Mouse (Mus musculus) ovary, postnatal 10 days (tissue): ENCODE results near the gene Cbx4.
"Not testable (repeated sequence)": the region's sequence is repeated elsewhere in the genome, so short reads cannot be mapped to it uniquely, and the experiment has no call there.

Experiments
- DNase-seq: peaks from one replicate; pipeline ENCODE4 v3.0.0; 2022; ENCODE audit warnings: low spot score

Gene Cbx4

DNA sequence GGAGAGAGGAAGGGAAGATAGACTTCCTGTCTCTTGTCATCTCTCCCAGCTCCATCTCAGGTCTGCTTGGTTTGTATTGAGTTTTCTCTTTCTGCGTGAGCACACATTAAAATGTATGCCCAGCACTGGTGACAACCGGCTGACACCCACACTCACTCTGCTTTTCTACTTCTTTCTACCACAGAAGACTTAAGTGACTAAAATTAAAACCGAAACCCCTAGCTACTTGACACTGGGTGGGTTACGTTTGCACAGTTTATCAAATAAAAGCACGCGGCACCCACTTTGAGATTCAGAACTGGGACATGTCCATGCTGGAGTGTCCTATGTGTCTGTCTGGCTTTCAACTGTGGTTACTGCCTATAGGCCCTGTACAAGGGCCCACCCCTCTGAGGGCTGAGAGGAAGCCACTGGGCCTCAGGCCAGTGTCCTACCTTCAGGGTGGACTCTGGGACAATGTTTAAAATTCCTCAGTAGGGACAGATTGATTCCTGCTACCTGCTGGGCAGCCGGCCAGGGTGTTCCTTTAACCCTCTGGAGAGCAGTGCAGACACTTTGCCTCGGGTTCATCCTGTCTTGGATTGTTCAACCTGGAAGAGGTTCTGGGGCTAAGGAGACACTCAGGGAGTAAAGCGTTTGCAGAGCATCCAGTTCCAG is 23.5 kb upstream of the Cbx4 start:
- no peak for DNase-seq

DNA sequence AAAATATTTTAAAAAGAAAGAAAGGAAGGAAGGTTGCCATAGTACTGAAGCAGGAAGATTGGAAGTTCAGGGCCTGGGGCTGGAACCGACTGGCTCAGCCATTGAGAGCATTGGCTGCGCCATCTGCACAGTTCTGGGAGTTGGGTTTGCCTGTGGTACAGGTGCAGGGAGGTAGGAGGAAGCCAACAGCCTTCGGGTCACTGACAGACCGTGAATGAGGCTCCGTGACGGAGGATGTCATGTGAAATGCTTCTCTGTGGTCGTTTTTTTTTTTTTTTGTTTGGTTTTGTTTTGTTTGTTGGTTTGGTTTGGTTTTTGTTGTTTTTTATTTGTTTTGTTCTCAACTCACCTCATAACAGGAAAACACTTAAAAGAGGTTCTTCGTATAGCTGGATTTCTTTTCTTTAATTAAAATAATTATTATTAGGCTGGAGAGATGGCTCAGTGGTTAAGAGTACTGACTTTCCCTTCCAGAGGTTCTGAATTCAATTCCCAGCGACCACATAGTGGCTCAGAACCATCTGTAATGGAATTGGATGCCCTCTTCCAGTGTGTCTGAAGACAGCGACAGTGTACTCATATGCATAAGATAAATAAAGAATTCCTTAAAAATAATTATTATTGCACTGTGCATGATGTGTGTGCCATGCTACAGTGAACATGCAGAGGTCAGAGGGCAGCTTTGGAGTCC is 22.7 kb upstream of the Cbx4 start:
- DNase-seq, result no peak

DNA sequence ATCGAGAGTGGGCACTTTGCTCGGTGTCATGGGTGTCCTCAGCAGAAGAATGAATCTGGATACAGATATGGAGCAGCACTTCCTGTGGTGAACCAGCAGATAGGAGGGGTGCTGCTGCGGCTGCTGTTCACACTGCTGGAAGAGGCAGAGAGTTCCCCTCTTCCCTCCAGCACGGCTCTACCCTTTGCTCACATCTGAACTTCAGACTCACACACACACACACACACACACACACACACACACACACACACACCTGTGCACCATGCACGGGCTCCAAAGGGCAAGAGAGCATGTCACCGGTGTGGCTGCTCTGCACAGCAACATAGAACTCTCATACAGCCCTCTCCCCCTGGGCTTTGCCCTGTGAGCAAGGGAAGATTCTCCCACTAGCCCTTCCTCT is 20.3 kb upstream of the Cbx4 start:
- DNase-seq, result no peak

DNA sequence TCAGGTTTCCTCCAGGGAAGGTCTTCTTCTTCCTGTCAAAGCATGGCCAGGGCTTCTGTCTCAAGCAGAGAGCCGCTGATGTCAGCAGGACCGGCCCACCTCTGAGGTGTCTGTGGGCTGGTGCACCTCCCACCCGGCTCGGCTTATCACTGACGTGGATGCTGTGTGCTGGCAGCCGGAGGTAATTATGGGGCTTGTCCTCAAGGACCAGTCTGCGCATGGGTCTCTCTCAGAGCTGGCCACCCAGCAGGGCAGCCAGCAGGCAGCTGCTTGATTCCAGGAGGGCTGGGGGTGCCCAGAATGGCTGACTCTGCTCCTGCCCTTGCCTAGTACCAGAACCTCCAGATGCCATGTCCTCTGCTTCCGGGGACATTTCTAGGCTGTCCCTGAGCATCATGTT is 19.7 kb upstream of the Cbx4 start:
- no peak for DNase-seq

DNA sequence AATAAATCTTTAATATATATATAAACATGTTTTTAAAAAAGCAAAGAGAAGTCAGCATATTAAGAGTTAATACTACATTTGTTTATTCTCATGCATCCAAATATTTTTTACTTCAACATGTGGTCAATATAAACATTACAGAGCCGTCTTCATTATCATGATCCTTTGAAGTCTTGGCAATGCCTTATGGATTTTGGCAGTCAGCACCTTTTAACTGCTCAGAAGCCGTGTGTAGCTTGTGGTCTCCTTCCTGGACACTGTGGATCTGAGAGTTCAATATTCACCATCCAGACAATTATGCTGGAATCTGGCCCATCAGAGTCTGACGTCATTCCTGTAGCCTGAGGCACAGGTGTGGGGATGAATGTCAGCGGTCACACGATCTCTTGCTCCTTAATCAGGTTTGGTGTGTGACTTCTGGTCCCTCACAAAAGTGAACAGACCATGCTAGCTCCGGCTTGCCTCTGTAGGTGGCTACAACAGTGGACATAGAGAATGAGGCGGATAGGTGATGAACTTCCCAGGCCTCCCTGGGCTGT is 19.1 kb upstream of the Cbx4 start:
- DNase-seq, result no peak

DNA sequence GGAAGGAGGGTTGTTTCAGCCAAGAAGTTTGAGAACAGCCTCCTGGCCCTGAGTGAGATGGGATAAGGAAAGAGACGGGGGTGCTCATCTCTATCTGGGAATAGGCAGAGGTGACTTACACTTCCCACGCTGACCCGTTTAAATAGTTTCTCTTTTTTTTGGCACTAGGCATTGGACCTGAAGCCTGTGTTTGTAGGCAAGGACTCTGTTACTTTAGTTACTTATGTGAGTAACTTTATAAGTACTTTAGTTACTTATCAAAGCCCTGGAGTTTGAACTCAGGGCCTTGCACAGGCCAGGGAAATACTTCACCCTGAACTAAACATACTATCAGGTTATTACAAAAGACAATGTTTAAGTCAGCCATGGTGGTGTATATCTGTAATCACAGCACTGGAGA is 18.0 kb upstream of the Cbx4 start:
- no peak for DNase-seq

DNA sequence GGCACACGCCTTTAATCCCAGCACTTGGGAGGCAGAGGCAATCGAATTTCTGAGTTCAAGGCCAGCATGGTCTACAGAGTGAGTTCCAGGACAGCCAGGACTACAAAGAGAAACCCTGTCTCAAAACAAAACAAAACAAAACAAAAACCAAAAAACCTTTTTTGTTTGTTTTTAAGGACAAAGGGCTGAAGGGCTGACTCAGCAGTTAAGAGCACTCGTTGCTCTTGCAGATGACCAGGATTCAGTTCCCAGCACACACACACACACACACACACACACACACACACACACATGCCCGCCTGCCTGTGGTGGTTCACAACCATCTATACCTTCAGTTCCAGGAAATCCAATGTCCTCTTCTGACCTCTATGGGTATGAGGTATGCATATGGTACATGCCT is 14.3 kb upstream of the Cbx4 start:
- DNase-seq, result not testable (repeated sequence)

DNA sequence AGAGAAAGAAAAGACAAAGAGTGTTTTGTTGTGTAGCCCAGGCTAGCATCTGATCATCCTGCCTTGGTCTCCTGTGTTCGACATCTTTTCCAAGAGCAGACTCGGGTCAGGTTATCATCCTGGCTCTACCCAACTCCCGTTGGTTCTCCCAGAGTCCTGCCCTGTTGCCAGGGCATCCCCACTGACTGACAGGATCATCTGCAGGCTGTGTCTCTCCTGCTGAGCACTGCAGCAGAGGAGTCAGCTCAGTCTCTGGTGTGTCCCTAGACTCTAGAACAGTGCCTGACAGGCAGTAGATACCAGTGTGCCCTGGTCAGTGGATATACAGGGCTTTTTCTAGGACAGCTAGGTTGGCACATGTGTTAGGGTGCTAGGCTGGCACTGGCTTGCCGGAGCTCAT is 12.2 kb upstream of the Cbx4 start:
- no peak for DNase-seq

DNA sequence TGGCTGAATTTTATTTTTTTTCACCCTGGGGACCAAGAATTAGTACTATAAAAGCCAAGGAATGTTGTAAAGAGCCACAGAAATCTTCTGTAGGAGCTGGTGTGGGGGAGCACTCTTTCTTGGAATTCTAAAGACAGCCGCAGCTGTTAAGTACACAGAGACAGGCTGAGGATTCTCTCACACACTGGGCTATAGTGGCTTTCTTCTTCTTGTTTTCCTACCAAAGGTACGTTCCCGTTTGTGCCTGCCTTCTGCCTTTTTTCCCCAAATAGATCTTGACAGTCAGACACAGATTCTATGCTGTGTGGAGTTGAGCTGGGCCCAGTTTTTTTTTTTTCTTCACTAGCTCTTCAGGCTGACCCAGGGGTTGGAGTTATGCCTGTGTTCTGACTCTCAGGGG is 9.4 kb upstream of the Cbx4 start:
- no peak for DNase-seq

DNA sequence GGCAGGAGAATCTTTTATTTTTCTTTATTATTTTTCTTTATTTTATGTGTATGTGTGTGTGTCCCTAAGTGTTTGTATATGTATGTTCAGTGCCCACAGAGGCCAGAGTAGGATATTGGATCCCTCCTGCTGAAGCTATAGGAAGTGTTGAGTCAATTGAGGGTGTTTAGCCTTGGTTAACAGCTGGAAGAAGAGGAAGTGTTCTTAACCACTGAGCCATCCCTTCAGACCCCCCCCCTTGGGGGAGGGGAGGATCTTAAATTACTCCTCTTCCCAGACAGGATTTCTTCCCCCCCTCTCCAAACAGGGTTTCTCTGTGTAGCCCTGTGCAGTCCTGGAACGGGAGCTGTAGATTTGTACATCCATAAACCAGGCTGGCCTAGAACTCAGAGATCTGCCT is 7.3 kb upstream of the Cbx4 start:
- DNase-seq, result no peak

DNA sequence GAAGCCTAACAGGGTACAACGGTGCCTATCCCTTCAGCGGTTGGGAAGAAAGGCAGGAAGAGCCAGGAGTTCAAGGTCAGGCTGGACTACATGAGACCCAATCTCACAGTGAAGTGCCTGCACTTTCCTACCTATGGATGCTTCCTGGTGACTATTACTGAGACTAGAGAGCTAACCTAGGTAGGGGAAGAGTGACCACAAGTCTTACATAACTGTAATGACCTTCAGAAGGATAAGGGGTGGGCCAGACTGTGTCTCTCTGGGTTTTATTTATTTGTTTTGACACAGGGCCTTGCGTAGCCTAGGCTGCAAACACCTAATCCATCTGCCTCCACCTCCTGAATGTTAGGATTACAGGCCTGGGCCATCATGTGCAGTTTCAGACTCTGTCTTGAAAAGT is 6.3 kb upstream of the Cbx4 start:
- no peak for DNase-seq

DNA sequence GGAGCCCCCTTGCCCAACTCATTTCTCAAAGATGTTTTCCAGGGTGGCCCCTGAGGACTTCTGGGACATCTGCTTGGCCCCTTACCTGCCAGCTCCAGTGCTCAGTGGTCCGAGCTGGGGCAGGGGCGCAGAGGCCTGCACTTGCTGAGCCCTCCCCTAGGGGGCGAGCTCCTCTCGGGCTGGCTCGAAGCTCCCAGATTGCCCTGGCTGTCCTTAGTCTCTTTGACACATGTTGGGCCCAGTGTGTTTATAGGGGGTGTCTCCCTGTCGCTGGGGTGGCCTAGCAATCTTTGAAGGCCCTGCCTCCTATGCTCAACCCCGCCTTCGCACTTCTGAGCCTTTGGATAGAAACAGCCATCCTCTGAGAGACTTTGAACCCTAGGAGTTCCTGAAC is 5.6 kb upstream of the Cbx4 start:
- no peak for DNase-seq

DNA sequence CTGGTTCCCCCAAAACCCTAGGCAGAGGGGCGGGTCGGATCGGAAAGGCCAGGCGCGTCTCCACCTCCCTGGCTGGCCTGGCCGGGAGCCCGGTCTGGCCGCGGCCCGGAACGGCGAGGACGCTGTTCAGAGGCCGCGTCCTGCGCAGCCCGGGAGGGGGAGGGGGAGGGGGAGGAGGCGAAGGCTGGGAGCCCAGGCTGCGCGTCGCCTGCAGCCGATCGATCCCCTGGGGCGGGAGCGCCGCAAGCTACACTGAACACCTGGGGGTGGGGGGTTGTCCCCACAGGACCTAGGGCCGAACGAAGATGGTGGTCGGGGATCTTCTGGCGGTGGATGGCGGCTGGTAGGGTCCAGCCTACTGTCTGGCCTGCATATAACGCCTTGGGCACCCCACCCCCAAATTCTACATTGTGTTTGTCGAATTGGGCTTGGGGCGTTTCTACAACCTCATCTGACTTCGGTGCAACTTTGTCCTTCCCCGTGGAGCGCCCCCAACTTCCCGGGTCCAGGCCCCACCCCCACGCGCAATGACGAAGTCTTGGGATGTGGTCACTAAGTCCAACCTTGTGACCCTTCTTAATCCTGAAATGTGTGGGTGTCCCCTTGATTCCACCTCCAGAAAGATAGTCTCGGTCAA is 5.1 kb upstream of the Cbx4 start:
- DNase-seq, result no peak

DNA sequence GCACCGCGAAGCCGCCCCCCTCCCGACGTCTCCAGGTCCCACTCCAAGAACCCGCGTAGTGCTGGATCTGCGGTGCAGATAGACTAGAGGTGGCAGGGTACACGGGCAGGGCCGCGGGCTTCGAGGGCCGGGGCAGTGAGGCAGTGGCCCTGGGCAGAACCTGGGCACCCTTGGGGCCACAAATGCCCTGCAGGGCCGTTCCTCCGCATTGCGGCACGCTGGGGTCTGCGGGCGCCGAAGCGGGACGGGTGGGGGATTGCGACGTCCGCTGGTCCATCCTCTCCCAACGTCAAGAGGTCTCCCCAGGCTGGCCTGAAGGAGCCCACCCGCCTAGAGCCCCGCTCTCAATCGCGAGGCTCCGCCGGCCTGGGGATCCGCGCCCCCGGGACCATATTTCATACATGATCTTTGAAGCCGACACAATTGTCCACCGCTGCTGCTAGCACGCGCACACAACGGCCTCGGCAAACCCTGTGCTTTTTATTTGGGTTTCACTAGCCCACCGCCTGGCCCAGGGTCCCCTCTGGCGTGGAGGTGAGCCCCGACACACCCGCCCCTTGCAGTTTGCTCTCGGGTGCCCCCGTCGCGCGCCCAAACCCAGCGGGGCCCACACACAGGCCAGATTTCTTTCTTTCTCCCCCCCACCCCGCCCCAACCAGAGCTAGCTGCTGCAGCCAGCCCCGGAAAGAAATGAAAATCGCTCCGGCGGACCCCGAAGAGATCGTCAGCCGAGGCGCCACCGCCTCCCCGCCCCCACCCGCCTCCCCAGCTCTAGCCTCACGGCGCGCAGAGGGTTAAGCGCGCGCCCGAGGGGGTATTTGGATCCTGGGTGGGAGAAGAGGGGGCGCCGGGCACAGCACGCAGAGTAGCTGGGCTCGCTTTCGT is 4.3 kb upstream of the Cbx4 start:
- no peak for DNase-seq

DNA sequence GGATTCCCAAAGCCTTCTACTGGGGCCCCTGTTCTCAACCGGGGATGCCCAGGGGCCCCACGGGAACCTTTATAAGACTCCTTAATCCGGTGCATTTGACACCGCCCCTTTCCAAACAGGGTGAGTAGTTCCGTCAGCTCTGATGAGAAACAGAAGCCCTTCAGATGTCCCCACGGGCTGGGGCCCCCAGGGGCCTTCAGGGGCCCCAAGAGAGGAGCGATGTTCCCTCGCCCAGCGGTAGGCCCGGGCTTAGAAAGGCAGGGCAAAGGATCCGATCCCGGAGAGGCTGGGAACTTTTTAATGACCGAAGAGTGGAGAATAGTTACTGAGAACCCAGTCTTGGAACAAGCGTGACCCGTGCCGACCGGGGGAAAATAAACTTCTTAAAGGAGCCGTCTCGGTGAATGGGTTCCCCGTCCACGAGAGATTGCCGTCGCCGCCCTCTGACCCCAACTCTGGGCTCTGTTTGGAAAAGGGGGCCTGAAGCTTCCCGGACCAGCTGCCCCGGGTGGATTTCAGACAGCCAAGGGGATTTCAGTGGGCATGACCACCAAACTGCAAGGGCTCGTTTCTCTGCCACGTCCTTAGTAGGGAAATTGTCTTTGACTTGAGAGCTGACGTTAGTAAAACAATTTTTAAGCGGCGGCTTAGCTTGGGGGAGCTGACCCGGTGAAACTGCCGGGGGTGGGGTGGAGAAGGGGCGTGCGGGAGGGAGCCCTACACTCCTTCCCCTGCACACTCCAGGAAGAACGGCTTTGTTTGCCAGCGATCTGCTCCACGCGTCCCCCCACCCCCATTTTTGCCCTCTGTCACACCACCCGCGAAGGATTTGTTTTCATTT is 3.4 kb upstream of the Cbx4 start:
- no peak for DNase-seq

DNA sequence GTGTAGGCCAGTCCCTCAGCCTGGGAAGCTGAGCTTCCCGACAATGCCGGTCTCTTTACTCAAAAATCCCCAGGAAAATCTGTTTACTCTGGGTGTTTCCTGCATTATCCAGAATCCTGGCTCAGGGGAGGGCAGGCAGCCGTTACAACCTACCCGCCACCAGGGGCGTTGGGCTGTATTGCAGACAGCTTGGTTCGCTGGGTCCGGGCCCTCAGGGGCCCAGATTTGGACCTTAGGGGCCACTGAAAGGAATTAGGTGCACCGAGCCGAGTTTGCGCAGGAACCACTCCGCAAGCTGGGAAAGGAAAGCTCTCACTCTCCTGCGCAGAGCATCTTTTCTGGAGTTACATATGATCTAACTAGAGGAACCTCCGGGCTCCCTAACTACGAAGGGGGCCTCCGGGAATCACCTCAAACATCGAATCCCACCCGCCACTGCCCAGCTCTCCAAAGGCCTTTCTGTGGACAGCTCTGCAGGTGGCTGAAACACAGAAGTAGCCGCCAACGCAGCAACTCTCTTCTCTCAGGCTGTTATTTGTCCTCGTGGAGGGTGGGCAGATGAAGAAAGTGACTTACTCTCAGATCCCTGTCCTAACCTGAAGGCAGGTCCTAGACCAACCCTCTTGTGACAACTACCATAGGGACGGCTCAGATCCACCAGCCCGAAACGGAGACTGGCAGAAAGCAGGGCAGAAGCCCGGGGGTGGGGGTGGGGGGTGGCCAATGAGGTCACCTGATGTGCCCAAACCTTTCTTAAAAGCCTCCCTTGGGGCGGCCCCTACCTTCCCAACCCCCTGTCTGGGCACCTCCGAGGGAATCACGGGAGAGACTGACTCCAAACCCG is 2.6 kb upstream of the Cbx4 start:
- no peak for DNase-seq

DNA sequence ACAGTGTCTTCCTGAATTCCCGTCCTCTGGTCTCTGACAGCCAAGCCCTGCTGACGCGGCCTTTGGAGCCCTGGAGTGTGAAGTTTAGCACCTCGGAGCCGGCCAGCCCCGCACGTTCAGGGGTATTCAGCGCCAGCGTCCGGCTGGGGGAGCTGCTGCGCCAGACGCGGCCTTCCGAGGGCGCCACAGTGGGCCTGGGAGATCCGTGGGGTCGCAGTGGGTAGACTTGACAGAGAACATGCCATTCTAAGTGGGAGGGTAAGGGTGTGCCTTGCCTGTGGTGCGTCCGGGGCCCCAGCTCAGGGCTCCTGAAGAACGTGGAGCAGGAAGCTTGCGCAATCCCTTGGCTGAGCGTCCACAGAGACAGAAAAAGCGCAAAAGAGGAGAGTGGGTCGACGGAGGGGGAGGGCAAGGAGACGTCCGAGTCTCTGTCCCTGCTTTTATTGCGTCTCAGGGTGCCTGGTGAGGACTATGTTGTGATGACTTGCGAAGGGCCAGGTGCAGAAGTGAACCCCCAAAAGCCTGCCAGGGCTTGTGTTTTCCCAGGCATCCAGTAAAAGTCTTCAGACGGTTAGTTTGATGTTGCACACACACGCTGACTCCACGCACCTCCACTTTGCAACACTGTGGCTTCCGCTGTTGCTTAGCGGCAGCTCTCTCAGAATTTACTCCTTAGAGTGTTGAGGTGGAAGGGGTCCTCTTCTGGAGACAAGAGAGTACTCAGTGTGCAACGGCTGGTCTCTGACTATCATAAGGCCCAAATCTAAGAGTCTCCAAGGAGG is 1.5 kb upstream of the Cbx4 start:
- DNase-seq, result no peak

DNA sequence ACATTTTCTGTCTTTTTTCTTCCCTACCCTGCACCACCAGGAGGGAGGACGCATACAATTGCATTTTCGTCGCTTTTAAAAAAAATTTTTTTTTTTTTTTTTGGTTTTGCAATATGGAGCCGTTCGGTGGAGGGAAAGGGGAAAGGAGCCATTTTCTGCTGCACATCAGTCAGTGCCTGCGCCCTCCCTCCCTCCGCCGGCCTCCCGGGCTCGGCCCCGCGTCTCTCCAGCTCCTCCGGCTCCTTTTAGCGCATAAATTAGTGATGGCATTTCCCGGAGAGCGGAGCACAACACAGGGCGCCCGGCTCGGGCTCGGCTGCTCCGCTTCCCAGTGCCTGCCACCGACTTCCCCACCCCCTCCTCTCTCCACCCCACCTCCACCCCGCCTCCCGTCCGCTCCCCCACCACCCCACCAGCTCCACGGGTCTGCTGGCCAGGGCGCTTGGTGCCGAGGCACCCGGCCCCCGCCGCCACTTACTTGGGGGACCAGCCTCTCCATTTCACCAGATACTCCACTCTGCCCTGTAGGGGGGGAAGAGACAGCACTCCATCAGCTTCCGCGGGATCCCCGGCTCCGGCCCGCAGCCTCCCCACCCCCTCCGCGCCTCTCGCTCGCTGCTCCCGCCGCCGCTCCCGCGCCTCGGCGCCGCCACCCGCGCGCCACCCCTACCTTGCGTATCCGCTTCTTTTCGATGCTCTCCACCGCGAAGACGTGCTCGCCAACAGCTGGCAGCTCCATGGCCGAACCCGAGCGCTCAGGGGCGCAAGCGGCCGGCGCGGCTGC is 550 bp downstream of the Cbx4 start:
- DNase-seq, result no peak
